Mouse (Mus musculus): Measurements from ENCODE around the gene Gss.

DNA sequence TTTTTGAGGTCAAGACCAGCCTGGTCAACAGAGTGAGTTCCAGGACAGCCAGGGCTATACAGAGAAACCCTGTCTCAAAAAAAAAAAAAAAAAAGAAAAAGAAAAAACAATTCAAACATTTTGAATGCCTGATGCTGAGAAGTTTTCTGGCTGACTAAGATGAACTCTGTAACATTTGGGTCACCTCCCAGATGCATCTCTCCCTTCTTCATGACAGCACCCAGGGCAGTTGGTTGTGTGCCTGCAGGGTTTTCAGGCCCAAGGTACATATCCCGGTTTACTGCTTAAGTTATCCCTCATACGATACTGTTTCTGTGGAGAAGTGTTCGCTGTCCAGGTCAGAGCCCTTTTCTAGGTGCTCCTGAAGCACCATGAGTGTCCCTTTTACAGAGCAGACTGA lies 12.3 kb downstream of the Gss start:
- no peak for TF ChIP-seq EP300 (IDR thresholded peaks at IDR 0.05; ENCODE audit: insufficient read depth, low read depth, low read length)
- TF ChIP-seq POLR2A (IDR thresholded peaks at IDR 0.05; ENCODE audit: insufficient read depth, low read depth, low read length): no peak
- no peak for TF ChIP-seq CTCF (IDR thresholded peaks at IDR 0.05)
